Mouse (Mus musculus) thymus, adult 2 months (tissue): ENCODE measurements around the gene Klk1b4.
"Not testable (repeated sequence)": the region's sequence is repeated elsewhere in the genome, so short reads cannot be mapped to it uniquely, and the experiment has no call there.

Experiments used
- CTCF ChIP-seq: fragments of 200-500 bp; IDR thresholded peaks from 2 replicates; pipeline ENCODE4 v1.5.1; 2012; ENCODE audit warnings: mild to moderate bottlenecking, control low read depth, low read length, moderate library complexity, borderline replicate concordance; ENCODE audit not compliant: control insufficient read depth, poor library complexity, insufficient read depth; ENCODE audit errors: extremely low read depth
- POLR2A ChIP-seq: fragments of 200-500 bp; IDR thresholded peaks from 2 replicates; pipeline ENCODE4 v1.6.1; 2012; ENCODE audit warnings: mild to moderate bottlenecking, low read length, control low read depth, moderate library complexity; ENCODE audit not compliant: control insufficient read depth, poor library complexity, insufficient read depth; ENCODE audit errors: extremely low read depth

- TF ChIP-seq CTCF, POLR2A: not testable (repeated sequence)
These were observed 43.6 kb downstream of the Klk1b4 start for GRCm38 (mm10) chr7:44250732-44251275.
